Mouse (Mus musculus) heart, adult 2 months (tissue): ENCODE results near the gene Map3k20.

ENCODE experiments used
- CTCF ChIP-seq: fragments of 200-600 bp; IDR thresholded peaks from 2 replicates; pipeline ENCODE4 v1.8.1; 2022; ENCODE audit warnings: antibody characterized with exemption, mild to moderate bottlenecking, moderate library complexity
- POLR2A ChIP-seq: fragments of 200-500 bp; IDR thresholded peaks from 2 replicates; pipeline ENCODE4 v1.6.1; 2011; ENCODE audit warnings: mild to moderate bottlenecking, low read depth, low read length, control low read depth; ENCODE audit not compliant: insufficient read depth

DNA sequence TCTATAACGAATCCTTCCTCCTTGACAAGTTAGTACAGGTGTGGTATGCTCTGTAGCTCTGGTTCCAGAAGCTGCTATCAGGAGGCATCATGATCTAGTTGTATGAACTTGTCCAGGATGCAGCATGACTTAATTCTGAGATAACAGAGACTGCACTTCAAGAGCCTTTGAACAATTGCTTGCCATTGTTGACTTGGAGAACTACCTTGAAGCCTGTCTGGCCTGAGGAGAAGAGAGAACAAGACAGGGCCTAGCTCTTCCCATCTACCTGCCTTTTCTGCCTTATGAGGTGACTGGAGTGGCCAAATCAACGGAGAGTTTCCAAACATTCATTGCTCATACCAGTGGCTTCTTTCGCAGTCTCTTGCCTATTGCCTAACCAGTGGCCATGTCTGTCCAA lies 160.7 kb downstream of the Map3k20 start:
- TF ChIP-seq CTCF (no peak), POLR2A (no peak)
